Mouse (Mus musculus) embryonic facial prominence, embryonic 13.5 days (tissue): ENCODE results near the gene Galnt4. TPM values are rescaled to one million over a fixed set of nuclear protein-coding genes. Genes with fewer than 3 reads are reported as not detected.

Experiments used
- ATAC-seq: fragments of 200-750 bp; cut with Nextera tagmentation; 2 replicates; pipeline ENCODE4 v1.8.0; 2017; ENCODE audit warnings: low read depth; ENCODE audit not compliant: insufficient number of reproducible peaks, insufficient read depth, low FRiP score, low TSS enrichment
- H3K27ac ChIP-seq: fragments of 300-500 bp; sonication (generic); 2 replicates; pipeline ENCODE4 v1.5.1; 2015; ENCODE audit warnings: moderate library complexity, mild to moderate bottlenecking, inconsistent platforms
- H3K27me3 ChIP-seq: fragments of 300-500 bp; sonication (generic); 2 replicates; pipeline ENCODE4 v1.6.1; 2015; ENCODE audit warnings: mild to moderate bottlenecking, inconsistent platforms
- H3K36me3 ChIP-seq: fragments of 300-500 bp; sonication (generic); 2 replicates; pipeline ENCODE4 v1.6.1; 2015; ENCODE audit warnings: mild to moderate bottlenecking, inconsistent platforms
- H3K4me1 ChIP-seq: fragments of 300-500 bp; sonication (generic); 2 replicates; pipeline ENCODE4 v1.6.1; 2015; ENCODE audit warnings: inconsistent platforms
- H3K4me2 ChIP-seq: fragments of 300-500 bp; sonication (generic); 2 replicates; pipeline ENCODE4 v1.6.1; 2015; ENCODE audit warnings: moderate library complexity, mild to moderate bottlenecking, inconsistent platforms
- H3K4me3 ChIP-seq: fragments of 300-500 bp; sonication (generic); 2 replicates; pipeline ENCODE4 v1.5.1; 2015; ENCODE audit warnings: mild to moderate bottlenecking, inconsistent platforms
- H3K9ac ChIP-seq: fragments of 300-500 bp; sonication (generic); 2 replicates; pipeline ENCODE4 v1.6.1; 2015; ENCODE audit warnings: mild to moderate bottlenecking, inconsistent platforms
- H3K9me3 ChIP-seq: fragments of 300-500 bp; sonication (generic); 2 replicates; pipeline ENCODE4 v1.6.1; 2016; ENCODE audit warnings: inconsistent platforms
- WGBS: fragments of 180-500 bp; shearing (Covaris S2); methylation state at CpG from one replicate; pipeline ENCODE4 v1.1.7; 2015; ENCODE audit warnings: mixed read lengths; 5-methylcytosine and 5-hydroxymethylcytosine counted together
- polyA plus RNA-seq: library from polyadenylated mRNA; unstranded; fragments of >200 nt; fragmentation: Nextera tagmentation; extraction: Ambion mirVana; gene quantifications from 2 replicates; pipeline ENCODE4 v1.2.1, GENCODE M21; 2015

Gene Galnt4
- polyA plus RNA-seq, 1 experiment from 2014 or later, result 7.1 TPM

- Histone ChIP-seq H3K27ac (no peak overlapping the region), H3K4me2 (no peak overlapping the region), H3K36me3 (no peaks in the 10 kb centered on the region), H3K27me3 (peaks cover 6% of the 10 kb centered on the region; the same call in 1 of the 2 replicates), H3K4me1 (0 out of 2 replicates have a peak, but pooled peaks cover 3% of the 10 kb centered on the region), H3K9me3 (no peaks in the 10 kb centered on the region), H3K4me3 (no peak overlapping the region), H3K9ac (no peak overlapping the region)
- WGBS, result 77% methylated on average over 6 of the region's 6 CpGs
- no peak for ATAC-seq
Measured at GRCm38 (mm10) chr10:99089906-99090305, 18.1 kb upstream of the Galnt4 start.

- no peaks in the 10 kb centered on the region for H3K36me3 ChIP-seq
- WGBS, result 78% methylated on average over 2 of the region's 2 CpGs
- H3K27ac ChIP-seq, result no peak overlapping the region
- H3K4me1 ChIP-seq, result 0 out of 2 replicates have a peak, but pooled peaks cover 3% of the 10 kb centered on the region
- no peaks in the 10 kb centered on the region for H3K27me3 ChIP-seq
- no peak for ATAC-seq
- no peaks in the 10 kb centered on the region for H3K9me3 ChIP-seq
- H3K4me3 ChIP-seq, result no peak overlapping the region
- no peak overlapping the region for H3K4me2 ChIP-seq
- H3K9ac ChIP-seq, result no peak overlapping the region
Measured at GRCm38 (mm10) chr10:99093364-99093763, 14.6 kb upstream of the Galnt4 start.

- no peak overlapping the region for H3K27ac ChIP-seq
- no peaks in the 10 kb centered on the region for H3K9me3 ChIP-seq
- ATAC-seq, result no peak
- H3K36me3 ChIP-seq, result no peaks in the 10 kb centered on the region
- 78% methylated on average over 2 of the region's 2 CpGs for WGBS
- H3K4me1 ChIP-seq, result 0 out of 2 replicates have a peak, but pooled peaks cover 3% of the 10 kb centered on the region
- H3K27me3 ChIP-seq, result no peaks in the 10 kb centered on the region
- H3K4me2 ChIP-seq, result no peak overlapping the region
- H3K4me3 ChIP-seq, result no peak overlapping the region
- H3K9ac ChIP-seq, result no peak overlapping the region
Measured at GRCm38 (mm10) chr10:99095114-99095513, 12.8 kb upstream of the Galnt4 start.

DNA sequence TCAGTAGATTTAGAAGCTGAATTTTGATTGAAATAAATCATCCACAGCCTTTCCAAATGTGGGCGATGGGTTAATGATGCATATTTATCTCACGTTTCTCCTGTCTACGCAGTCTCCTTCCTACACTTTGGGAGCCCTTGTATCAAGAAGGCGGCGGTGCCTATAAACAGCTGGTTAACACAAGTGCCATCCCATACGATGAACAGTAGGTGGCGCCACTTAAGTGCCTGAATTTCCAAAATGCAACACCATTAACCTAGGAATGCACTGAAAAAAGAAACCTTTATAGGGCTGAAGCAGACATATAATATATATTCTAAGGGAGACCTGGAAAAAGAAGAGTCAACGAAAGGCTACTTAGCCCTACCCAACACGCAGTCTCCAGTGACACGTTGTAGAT is 10.6 kb upstream of the Galnt4 start:
- 72% methylated on average over 10 of the region's 10 CpGs for WGBS
- no peak for ATAC-seq
- no peak overlapping the region for H3K27ac ChIP-seq

GRCm38 (mm10) chr10:99105522-99105921 is 2.4 kb upstream of the Galnt4 start:
- Histone ChIP-seq H3K9ac (no peak overlapping the region), H3K4me2 (no peak overlapping the region; the same call in 1 of the 2 replicates), H3K9me3 (peaks cover 5% of the 10 kb centered on the region; the same call in 1 of the 2 replicates), H3K27ac (no peak overlapping the region), H3K4me3 (no peak overlapping the region), H3K27me3 (no peaks in the 10 kb centered on the region), H3K4me1 (peaks cover 22% of the 10 kb centered on the region), H3K36me3 (peaks cover 16% of the 10 kb centered on the region)
- no peak for ATAC-seq
- 69% methylated on average over 3 of the region's 3 CpGs for WGBS

More for the DNA sequence above, 10.6 kb upstream of the Galnt4 start:
- Histone ChIP-seq H3K9me3 (no peaks in the 10 kb centered on the region), H3K4me3 (no peak overlapping the region), H3K4me2 (no peak overlapping the region), H3K27me3 (no peaks in the 10 kb centered on the region), H3K9ac (no peak overlapping the region), H3K4me1 (0 out of 2 replicates have a peak, but pooled peaks cover 3% of the 10 kb centered on the region), H3K36me3 (no peaks in the 10 kb centered on the region)

GRCm38 (mm10) chr10:99106311-99106702 is 1.7 kb upstream of the Galnt4 start:
- Histone ChIP-seq H3K27ac (peak overlapping the region; percentile 87; the same call in 1 of the 2 replicates), H3K4me1 (peaks cover 24% of the 10 kb centered on the region), H3K9ac (peak overlapping the region; percentile 88), H3K36me3 (peaks cover 16% of the 10 kb centered on the region), H3K27me3 (no peaks in the 10 kb centered on the region), H3K4me3 (peak overlapping the region; percentile 92), H3K9me3 (peaks cover 5% of the 10 kb centered on the region; the same call in 1 of the 2 replicates), H3K4me2 (peak overlapping the region; percentile 94)
- 27% methylated on average over 8 of the region's 8 CpGs for WGBS
- no peak for ATAC-seq

DNA sequence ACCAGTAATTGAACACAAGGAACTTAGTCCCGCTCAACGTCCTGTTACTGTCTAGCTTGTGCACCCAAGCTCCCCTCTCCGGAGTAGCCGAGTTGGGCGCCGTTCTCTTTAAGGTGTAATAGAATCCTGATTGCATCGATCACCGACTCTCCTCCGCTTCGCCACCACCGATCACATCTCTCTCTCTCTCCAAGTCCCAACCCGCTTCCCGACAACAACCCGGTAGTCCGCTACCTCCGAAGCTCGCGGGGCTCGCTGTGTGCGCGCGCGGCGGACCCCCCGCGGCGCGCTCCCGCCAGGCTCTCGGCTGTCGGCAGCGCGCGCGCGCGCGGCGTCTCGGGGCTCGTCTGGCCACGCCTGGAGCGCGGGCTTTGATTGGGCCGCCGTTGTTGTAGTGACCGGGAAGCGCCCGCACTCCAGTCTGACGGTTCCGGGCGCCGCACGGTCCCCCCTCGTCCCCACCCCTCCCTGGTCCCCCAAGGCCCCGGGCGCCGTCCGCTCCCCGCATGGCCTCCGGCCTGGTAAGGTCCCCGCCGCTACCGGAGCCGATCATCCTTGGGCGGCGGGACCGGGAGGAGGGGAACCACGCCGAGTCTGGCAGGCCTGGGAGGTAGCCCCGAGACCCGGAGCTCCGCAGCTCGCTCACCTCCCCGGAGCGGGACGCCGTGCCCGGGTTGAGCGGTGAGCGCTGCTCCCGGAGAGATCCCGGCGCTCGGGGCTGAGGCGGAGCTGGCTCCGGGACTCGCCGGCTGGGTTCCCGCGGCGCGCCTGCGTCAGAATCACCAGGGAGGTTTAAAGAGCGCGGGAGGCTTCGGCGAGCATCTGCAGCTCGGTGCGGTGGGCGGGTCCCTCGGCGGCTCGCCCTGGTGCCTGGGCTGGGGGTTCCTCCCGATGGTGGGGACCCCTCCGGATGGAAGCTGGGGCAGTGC is 992 bp upstream of the Galnt4 start, which contains the start of gene Poc1b:
Gene Poc1b (plus strand): TSS at position 334 of the 929 bp plus-strand sequence.
- H3K27ac ChIP-seq, result peak within 1 kb of the TSS; percentile 87
- under 1% methylated on average over 104 of the region's 106 CpGs for WGBS
- H3K36me3 ChIP-seq, result peaks cover 16% of the 10 kb centered on the region
- H3K9ac ChIP-seq, result peak within 1 kb of the TSS; percentile 88
- H3K4me2 ChIP-seq, result peak within 1 kb of the TSS; percentile 94
- peaks cover 5% of the 10 kb centered on the region; the same call in 1 of the 2 replicates for H3K9me3 ChIP-seq
- no peaks in the 10 kb centered on the region for H3K27me3 ChIP-seq
- H3K4me1 ChIP-seq, result peaks cover 26% of the 10 kb centered on the region
- H3K4me3 ChIP-seq, result peak within 1 kb of the TSS; percentile 92
- ATAC-seq, result peak; percentile 85

DNA sequence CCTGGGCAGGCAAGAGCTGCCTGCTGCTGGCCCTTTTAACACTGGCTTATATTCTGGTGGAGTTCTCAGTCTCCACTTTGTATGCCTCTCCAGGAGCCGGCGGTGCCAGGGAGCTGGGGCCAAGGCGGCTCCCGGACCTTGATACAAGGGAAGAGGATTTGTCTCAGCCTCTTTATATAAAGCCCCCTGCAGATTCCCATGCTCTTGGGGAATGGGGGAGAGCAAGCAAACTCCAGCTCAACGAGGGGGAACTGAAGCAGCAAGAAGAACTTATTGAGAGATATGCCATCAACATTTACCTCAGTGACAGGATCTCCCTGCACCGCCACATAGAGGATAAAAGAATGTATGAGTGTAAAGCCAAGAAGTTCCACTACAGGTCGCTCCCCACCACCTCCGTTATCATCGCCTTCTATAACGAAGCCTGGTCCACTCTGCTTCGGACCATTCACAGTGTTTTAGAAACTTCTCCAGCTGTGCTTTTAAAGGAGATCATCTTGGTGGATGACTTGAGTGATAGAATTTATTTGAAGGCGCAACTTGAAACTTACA is 548 bp downstream of the Galnt4 start:
- H3K4me2 ChIP-seq, result peak overlapping the region; percentile 94
- peak overlapping the region; percentile 87 for H3K27ac ChIP-seq
- peak overlapping the region; percentile 88 for H3K9ac ChIP-seq
- no peaks in the 10 kb centered on the region for H3K27me3 ChIP-seq
- peaks cover 16% of the 10 kb centered on the region for H3K36me3 ChIP-seq
- H3K9me3 ChIP-seq, result peaks cover 5% of the 10 kb centered on the region; the same call in 1 of the 2 replicates
- 33% methylated on average over 12 of the region's 12 CpGs for WGBS
- no peak for ATAC-seq
- peaks cover 26% of the 10 kb centered on the region for H3K4me1 ChIP-seq
- peak overlapping the region; percentile 92 for H3K4me3 ChIP-seq

DNA sequence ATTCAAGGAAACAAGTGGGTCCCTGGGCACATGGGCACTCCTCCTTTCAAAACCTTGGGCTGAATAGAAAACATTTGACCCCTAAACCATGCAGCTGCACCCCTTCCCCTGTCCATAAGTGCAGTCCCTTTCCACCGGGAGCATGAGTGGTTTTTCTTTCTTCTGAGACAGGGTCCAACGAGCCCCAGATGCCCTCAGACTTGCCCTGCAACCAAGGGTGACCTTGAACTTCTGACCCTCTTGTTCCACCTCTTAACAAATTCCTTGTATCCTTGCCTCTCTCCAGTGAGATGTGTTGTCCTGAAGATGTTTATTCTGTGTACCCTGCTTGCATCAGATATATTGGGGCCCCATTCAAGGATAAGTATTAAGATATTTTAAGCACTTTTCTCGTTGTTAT is 5.6 kb downstream of the Galnt4 start:
- no peaks in the 10 kb centered on the region for H3K27me3 ChIP-seq
- peaks cover 16% of the 10 kb centered on the region for H3K36me3 ChIP-seq
- H3K4me1 ChIP-seq, result peaks cover 29% of the 10 kb centered on the region
- WGBS, result 37% methylated on average over 3 of the region's 3 CpGs
- no peak overlapping the region for H3K9ac ChIP-seq
- ATAC-seq, result no peak
- H3K27ac ChIP-seq, result no peak overlapping the region
- H3K4me2 ChIP-seq, result no peak overlapping the region
- peaks cover 5% of the 10 kb centered on the region; the same call in 1 of the 2 replicates for H3K9me3 ChIP-seq
- no peak overlapping the region for H3K4me3 ChIP-seq

DNA sequence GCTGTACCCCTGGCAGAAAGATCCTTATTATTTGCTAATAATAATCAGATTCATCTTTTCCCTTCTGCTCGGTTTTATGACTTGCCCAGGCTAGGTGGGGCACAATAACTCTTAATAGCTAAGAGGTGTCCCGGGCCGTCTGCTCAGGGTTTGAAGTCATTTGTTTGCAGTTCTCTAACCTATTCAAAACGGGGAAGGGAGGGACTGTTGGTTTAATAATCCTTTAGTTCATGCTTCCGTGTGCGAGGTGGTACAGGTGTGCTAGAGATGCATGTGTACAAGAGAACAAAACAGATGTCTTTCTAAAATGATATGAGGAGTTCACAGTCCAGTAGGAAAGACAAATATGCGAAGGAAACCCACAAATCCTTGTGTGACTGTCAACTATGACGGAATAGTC is 6.3 kb downstream of the Galnt4 start:
- 83% methylated on average over 8 of the region's 8 CpGs for WGBS
- no peak overlapping the region for H3K4me2 ChIP-seq
- no peak for ATAC-seq

DNA sequence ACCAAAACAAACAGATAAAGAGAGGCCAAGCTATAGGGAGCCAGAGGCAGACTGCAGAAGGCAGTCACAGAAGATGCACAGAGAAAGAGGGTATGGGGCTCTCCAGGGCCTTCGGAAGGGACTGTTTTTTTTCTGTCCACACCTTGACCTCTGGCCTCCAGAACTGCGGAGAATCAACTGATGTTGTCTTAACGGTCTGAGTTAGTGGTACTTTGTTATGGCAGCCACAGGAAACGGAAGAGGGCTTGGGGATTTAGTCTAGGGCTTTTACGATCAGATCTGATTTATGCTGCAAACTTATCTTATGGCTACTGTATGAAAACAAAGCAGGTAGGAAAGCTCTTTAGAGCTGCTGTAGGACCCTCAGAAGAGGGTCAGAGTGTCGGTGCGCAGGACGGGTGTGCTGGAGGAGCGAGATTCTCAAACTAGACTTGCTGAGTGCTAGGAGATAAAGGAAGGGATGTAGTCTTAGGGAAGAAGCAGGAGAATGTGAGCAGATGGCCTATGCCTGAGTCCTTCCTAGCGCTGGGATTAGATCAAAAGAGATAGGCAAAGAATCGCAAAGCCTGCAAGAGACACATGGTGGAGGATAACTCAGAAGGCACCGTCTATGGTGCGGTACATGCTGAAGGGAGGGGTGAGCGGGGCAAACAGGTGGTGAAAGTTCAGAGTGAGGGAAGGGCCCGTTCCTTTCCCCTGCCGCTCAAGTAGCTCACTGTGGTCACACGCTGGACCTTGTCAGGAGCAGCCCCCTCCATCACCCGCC is 7.7 kb downstream of the Galnt4 start:
- H3K9ac ChIP-seq, result no peak overlapping the region
- H3K27ac ChIP-seq, result no peak overlapping the region
- H3K4me1 ChIP-seq, result peaks cover 28% of the 10 kb centered on the region
- H3K36me3 ChIP-seq, result no peaks in the 10 kb centered on the region
- no peaks in the 10 kb centered on the region for H3K9me3 ChIP-seq
- WGBS, result 47% methylated on average over 18 of the region's 18 CpGs
- no peak overlapping the region for H3K4me3 ChIP-seq
- no peak for ATAC-seq
- H3K27me3 ChIP-seq, result no peaks in the 10 kb centered on the region
- no peak overlapping the region for H3K4me2 ChIP-seq

More for the DNA sequence above, 6.3 kb downstream of the Galnt4 start:
- Histone ChIP-seq H3K9ac (no peak overlapping the region), H3K9me3 (peaks cover 4% of the 10 kb centered on the region; the same call in 1 of the 2 replicates), H3K4me1 (peaks cover 29% of the 10 kb centered on the region), H3K36me3 (peaks cover 11% of the 10 kb centered on the region), H3K27ac (no peak overlapping the region), H3K27me3 (no peaks in the 10 kb centered on the region), H3K4me3 (no peak overlapping the region)
